Comparison of ENCODE assay signal across 9 mouse cellular contexts in the genomic region with DNA sequence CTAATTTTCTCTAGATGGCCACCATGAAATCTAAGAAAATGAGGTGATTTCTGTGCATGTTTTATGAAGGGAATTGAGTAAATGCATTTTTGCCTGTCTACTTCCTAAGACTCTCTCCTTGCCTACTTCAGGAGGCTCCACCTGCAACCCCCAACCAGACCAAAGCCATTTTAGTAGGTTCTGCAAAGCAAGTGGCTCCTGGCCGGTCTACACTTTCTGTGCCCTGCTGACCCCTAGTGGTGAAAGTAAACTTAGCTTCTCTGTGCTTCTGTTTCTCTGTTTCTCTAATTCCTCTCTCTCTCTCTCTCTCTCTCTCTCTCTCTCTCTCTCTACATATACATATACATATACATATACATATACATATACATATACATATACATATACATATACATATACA.
A peak's percentile ranks its signal among the peaks of the same experiment; 100 is the strongest.
DNase-seq lines count a peak whose midpoint lies in the region; ATAC-seq and TF ChIP-seq lines count a peak whose summit lies in the region.
"Had no signal": no experiment of that assay in that cellular context is flagged by ENCODE, and none has a peak within 500 bp of the region (broad histone marks: within the 10 kb centered on the region; RNA-seq: fewer than 3 reads in every experiment).

No protein-coding gene starts in this region.

- no peak overlapping the region for H3K4me2 ChIP-seq in forebrain, embryonic 13.5 days
- no peak overlapping the region for H3K4me2 ChIP-seq in embryonic facial prominence, embryonic 11.5 days (ENCODE audit: low read depth, low read length)
- no peak overlapping the region for H3K4me2 ChIP-seq in lung, postnatal 0 days (replicated peaks; ENCODE audit: low read depth, low read length)

- H3K4me1 ChIP-seq in forebrain, embryonic 10.5 days: no peaks in the 10 kb centered on the region
- no peaks in the 10 kb centered on the region for H3K4me1 ChIP-seq in forebrain, embryonic 13.5 days
- no peaks in the 10 kb centered on the region for H3K4me1 ChIP-seq in embryonic facial prominence, embryonic 11.5 days (ENCODE audit: control insufficient read depth, insufficient read depth, low read length)
- no peaks in the 10 kb centered on the region for H3K4me1 ChIP-seq in lung, postnatal 0 days (ENCODE audit: insufficient read depth, low read depth, low read length)

- TF ChIP-seq EP300 in lung, postnatal 0 days (IDR thresholded peaks at IDR 0.05): no peak

- H3K36me3 ChIP-seq in forebrain, embryonic 10.5 days (replicated peaks): no peaks in the 10 kb centered on the region
- H3K36me3 ChIP-seq in forebrain, embryonic 13.5 days (ENCODE audit: poor library complexity, severe bottlenecking): no peaks in the 10 kb centered on the region
- H3K36me3 ChIP-seq in embryonic facial prominence, embryonic 11.5 days (replicated peaks; ENCODE audit: control insufficient read depth, insufficient read depth, low read depth, low read length): no peaks in the 10 kb centered on the region
- no peaks in the 10 kb centered on the region for H3K36me3 ChIP-seq in lung, postnatal 0 days (ENCODE audit: insufficient read depth, low read length)
- H3K36me3 ChIP-seq: G1E had no signal

- H3K4me3 ChIP-seq in forebrain, embryonic 10.5 days: no peak overlapping the region
- no peak overlapping the region for H3K4me3 ChIP-seq in forebrain, embryonic 13.5 days
- no peak overlapping the region for H3K4me3 ChIP-seq in embryonic facial prominence, embryonic 11.5 days (ENCODE audit: low read depth, low read length)
- H3K4me3 ChIP-seq in lung, postnatal 0 days (ENCODE audit: low read depth, low read length): no peak overlapping the region

- H3K27ac ChIP-seq in forebrain, embryonic 10.5 days: no peak overlapping the region
- H3K27ac ChIP-seq in forebrain, embryonic 13.5 days: no peak overlapping the region
- H3K27ac ChIP-seq in embryonic facial prominence, embryonic 11.5 days (replicated peaks; ENCODE audit: low read depth, low read length): no peak overlapping the region
- no peak overlapping the region for H3K27ac ChIP-seq in lung, postnatal 0 days (ENCODE audit: low read length)

- peak; percentile 81 for TF ChIP-seq CTCF in lung, postnatal 0 days (IDR thresholded peaks at IDR 0.05)

- WGBS in forebrain, embryonic 10.5 days: 0% methylated on average over 1 of the region's 1 CpGs
- 0% methylated on average over 1 of the region's 1 CpGs for WGBS in forebrain, embryonic 13.5 days
- 5% methylated on average over 1 of the region's 1 CpGs for WGBS in embryonic facial prominence, embryonic 11.5 days
- 11% methylated on average over 1 of the region's 1 CpGs for WGBS in lung, postnatal 0 days

- no peak overlapping the region for H3K9ac ChIP-seq in forebrain, embryonic 13.5 days
- H3K9ac ChIP-seq in embryonic facial prominence, embryonic 11.5 days (replicated peaks; ENCODE audit: low read length): no peak overlapping the region
- no peak overlapping the region for H3K9ac ChIP-seq in lung, postnatal 0 days (replicated peaks; ENCODE audit: low read depth)

- peak; percentile 41 for DNase-seq in forebrain, embryonic 10.5 days (ENCODE audit: extremely low spot score, low spot score)
- DNase-seq in urinary bladder, postnatal 14 days (ENCODE audit: low spot score): peak; percentile 51
- no peak for DNase-seq in urinary bladder, postnatal 10 days (ENCODE audit: low spot score)
- DNase-seq in embryonic facial prominence, embryonic 11.5 days (ENCODE audit: low spot score): peak; percentile 81
- peak; percentile 46 to 62 for DNase-seq in kidney, postnatal 4 days
- DNase-seq in lung, postnatal 0 days (ENCODE audit: low spot score): peak; percentile 72
- DNase-seq in telencephalon, adult 2 months (ENCODE audit: low read depth, low spot score): peak; percentile 29

- H3K27me3 ChIP-seq in forebrain, embryonic 10.5 days (ENCODE audit: poor library complexity, severe bottlenecking): no peaks in the 10 kb centered on the region
- H3K27me3 ChIP-seq in forebrain, embryonic 13.5 days: no peaks in the 10 kb centered on the region
- no peaks in the 10 kb centered on the region for H3K27me3 ChIP-seq in embryonic facial prominence, embryonic 11.5 days (ENCODE audit: control insufficient read depth, insufficient read depth, low read length)
- no peaks in the 10 kb centered on the region for H3K27me3 ChIP-seq in lung, postnatal 0 days (replicated peaks; ENCODE audit: insufficient read depth, low read length)

- H3K9me3 ChIP-seq in forebrain, embryonic 10.5 days: no peaks in the 10 kb centered on the region
- H3K9me3 ChIP-seq in forebrain, embryonic 13.5 days (replicated peaks): no peaks in the 10 kb centered on the region
- no peaks in the 10 kb centered on the region for H3K9me3 ChIP-seq in embryonic facial prominence, embryonic 11.5 days (replicated peaks; ENCODE audit: control insufficient read depth, low read length)
- no peaks in the 10 kb centered on the region for H3K9me3 ChIP-seq in lung, postnatal 0 days (ENCODE audit: low read length)

- ATAC-seq in forebrain, embryonic 13.5 days: no peak
- ATAC-seq in embryonic facial prominence, embryonic 11.5 days (replicated peaks; ENCODE audit: insufficient number of reproducible peaks, low FRiP score, low TSS enrichment, low read depth): no peak
- ATAC-seq in lung, postnatal 0 days: no peak
